Mouse (Mus musculus) small intestine, adult 2 months (tissue): ENCODE data around the gene Gm20388.

ENCODE experiments used
- CTCF ChIP-seq: fragments of 200-500 bp; IDR thresholded peaks from 2 replicates; pipeline ENCODE4 v1.5.1; 2012; ENCODE audit warnings: low read depth, mild to moderate bottlenecking, control low read depth, inconsistent platforms, low read length, moderate library complexity, mixed read lengths; ENCODE audit not compliant: insufficient replicate concordance, insufficient read length; ENCODE audit errors: extremely low read depth
- POLR2A ChIP-seq: fragments of 200-500 bp; IDR thresholded peaks from 2 replicates; pipeline ENCODE4 v1.6.1; 2012; ENCODE audit warnings: low read depth, mild to moderate bottlenecking, control low read depth, inconsistent platforms, low read length, moderate library complexity

GRCm38 (mm10) chr8:124384336-124384735 is 4473.7 kb downstream of the Gm20388 start:
- TF ChIP-seq CTCF = no peak
- no peak for TF ChIP-seq POLR2A
